Mouse (Mus musculus): Measurements from ENCODE around the gene Fasl.

Fasl gene

GRCm38 (mm10) chr1:161761556-161761955, 26.7 kb downstream of the Fasl start:
- no peak for DNase-seq (ENCODE audit: low spot score in 2 of 2)

- no peak for DNase-seq (ENCODE audit: low spot score in 2 of 2)
These were observed 31.7 kb downstream of the Fasl start for GRCm38 (mm10) chr1:161756547-161756946.

GRCm38 (mm10) chr1:161751311-161751710, 37.0 kb downstream of the Fasl start:
- DNase-seq (ENCODE audit: low spot score in 2 of 2): no peak

DNA sequence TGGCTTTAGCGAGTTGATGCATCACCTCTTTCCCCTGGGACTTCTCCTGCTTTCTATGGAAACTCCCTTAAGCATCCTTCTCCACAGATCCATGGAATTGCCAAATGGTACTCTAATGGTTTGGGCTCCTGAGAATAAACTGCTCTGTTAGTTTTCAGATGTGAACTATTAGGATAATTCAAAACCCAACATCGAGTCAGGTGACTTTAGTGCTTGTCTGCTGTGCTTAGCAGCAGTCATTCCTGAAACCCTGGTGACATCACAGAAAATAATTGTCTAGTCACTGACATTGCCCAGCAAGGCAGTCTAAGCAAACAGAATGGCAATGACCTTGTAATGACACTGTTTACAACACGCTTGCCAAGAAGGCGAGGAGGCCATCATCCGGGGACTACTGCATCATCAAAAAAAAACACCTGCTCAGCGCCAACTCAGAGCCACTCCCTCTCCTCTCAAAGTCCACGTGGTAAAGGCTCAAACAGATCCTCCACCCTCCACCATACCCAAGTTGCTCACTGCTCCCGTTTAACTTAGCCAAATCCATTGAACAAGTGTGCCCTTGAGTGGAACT, 37.7 kb downstream of the Fasl start:
- DNase-seq (ENCODE audit: low spot score in 2 of 2): no peak

GRCm38 (mm10) chr1:161748685-161749084, 39.6 kb downstream of the Fasl start:
- no peak for DNase-seq (ENCODE audit: low spot score in 2 of 2)

- DNase-seq (ENCODE audit: low spot score in 2 of 2): peak in 1 of 2 experiments; percentile 42
These were observed 40.2 kb downstream of the Fasl start for GRCm38 (mm10) chr1:161748138-161748537.

DNA sequence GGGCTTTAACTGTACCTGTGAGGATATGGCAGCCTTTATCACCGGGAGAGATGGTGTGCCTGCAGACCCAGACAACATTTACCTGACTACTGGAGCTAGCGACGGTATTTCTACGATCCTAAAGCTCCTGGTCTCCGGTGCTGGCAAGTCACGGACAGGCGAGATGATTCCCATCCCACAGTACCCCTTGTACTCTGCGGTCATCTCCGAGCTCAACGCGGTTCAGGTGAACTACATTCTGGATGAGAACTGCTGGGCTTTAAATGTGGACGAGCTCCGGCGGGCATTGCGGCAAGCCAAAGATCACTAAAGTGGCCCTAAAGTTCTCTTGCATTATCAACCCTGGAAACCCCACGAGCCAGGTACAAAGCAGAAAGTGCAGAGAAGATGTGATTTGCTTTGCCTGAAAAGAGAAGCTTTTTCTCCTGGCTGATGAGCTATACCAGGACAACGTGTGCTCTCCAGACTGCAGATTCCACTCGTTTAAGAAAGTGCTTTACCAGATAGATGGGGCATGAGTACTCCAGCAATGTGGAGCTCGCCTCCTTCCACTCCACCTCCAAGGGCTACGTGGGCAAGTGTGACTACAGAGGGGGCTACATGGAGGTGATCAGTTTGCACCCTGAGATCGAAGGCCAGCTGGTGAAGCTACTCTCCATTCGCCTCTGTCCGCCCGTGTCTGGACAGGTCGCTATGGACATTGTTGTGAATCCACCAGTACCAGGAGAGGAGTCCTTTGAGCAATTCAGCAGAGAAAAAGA, 41.6 kb downstream of the Fasl start:
- no peak for DNase-seq (ENCODE audit: low spot score in 2 of 2)

DNA sequence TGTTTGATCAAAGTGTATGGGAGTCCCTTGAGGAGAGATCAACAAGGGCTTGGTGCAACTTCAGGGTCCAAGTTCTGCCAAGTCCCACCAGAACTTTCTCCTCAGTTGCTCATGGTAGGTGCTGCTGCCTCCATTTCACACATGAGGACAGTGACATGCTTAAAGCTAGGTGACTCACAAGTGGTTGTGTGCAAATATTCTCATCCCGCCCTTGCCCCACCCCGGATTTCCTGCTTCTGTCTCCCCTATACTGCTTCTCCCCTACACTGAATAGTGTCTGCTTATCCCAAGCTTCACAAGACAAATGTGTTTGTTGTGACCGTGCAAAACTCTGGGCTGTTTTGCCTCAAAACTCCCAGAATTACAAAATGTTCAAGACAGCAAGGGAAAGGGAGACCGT, 43.4 kb downstream of the Fasl start:
- no peak for DNase-seq (ENCODE audit: low spot score in 2 of 2)

DNA sequence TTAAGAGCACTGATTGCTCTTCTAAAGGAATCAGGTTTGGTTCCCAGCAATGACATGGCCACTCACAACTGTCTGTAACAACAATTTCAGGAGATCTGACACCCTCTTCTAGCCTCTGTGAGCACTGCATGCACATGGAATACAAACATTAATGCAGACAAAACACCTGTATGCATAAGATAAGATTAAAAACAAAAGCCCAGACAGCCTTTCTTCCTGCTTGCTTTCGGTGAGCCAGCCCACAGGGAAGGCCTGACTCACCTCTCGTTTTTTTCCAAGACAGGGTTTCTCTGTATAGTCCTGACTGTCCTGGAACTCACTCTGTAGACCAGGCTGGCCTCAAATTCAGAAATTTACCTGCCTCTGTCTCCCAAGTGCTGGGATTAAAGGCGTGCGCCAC, 44.1 kb downstream of the Fasl start:
- no peak for DNase-seq (ENCODE audit: low spot score in 2 of 2)

DNA sequence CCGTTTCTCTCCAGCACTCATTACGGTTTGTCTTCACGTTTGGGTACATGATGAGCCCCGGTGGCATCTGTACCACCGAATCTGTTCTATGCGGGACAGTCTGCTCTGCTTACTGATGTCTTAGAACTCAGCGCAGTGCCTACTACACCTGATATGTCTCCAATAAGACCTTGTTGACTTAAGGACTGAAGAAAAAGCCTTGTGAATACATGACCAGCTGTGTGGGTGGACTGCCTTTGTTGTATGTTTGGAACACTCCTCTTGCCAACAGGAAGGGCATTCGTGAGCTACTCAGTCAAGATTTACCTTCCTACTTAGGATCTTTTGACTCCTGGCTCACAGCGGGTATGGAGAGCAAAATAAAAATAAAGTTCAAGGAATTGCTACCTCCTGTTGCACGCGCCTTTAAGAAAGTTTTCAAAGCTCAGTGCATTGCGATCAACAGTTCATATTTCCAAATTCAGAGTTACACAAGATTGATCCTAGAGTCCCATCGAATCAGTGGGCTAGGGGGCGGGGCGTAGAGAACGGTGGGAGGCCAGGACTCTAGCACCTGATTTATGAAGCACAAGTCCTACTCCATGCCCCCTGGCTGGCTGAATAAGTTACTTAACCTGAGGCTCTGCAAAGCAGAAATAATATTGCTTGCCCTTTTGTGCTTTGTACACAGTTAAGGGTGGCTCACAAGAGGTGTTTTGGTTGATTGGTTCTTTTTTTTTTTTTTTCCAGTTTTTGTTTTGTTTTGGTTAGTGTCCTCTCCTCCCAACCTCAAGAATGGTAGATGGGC, 45.6 kb downstream of the Fasl start:
- no peak for DNase-seq (ENCODE audit: low spot score in 2 of 2)

DNA sequence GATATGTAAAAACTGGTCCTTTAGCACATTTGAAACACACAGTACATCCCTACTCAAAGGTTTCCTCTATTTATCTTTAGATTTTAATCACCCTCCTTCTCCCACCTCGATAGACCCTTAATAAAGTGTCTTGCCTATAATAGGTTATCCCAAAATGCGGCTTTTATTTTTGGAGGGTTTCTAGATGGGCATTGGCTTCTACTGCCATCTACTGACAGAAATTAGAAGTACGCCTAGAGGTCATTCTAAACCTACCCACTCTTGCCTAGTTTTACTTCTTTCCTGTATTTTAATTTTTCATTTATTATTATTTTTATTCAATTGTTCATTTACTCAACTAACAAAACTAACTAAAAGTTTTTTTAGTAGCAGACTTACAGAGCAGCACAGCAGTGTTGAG, 51.4 kb downstream of the Fasl start:
- peak in 1 of 2 experiments; percentile 25 for DNase-seq (ENCODE audit: low spot score in 2 of 2)

GRCm38 (mm10) chr1:161736255-161736654, 52.0 kb downstream of the Fasl start:
- DNase-seq (ENCODE audit: low spot score in 2 of 2): no peak

- DNase-seq (ENCODE audit: low spot score in 2 of 2): no peak
These were observed 52.7 kb downstream of the Fasl start for GRCm38 (mm10) chr1:161735465-161736046.

- no peak for DNase-seq (ENCODE audit: low spot score in 2 of 2)
These were observed 53.5 kb downstream of the Fasl start for GRCm38 (mm10) chr1:161734741-161735211.

DNA sequence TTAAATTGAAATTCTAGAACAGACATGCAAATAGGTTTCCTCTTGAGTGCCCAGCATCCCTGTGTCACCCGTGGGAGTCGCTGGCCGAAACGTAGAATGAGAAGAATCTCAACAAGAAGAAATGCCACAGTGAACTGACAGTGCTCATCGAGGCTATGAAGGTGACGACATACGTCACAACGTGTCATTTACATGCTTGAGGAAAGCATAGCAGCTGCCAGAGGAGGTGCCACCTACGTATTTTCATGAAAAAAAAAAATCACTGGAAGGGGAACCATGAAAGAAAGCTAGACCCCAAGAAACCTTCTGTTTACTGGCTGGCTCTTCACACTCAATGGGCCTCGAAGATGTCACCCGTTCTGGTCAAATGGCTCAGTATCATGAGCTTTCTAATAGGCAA, 54.0 kb downstream of the Fasl start:
- no peak for DNase-seq (ENCODE audit: low spot score in 2 of 2)

Measured in left cerebral cortex, adult 9 months (tissue).